Mouse (Mus musculus) limb, embryonic 14.5 days (tissue): ENCODE results near the gene Slamf7. TPM values are rescaled to one million over a fixed set of nuclear protein-coding genes. Genes with fewer than 3 reads are reported as not detected.

Experiments used
- ATAC-seq: fragments of 200-750 bp; cut with Nextera tagmentation; 2 replicates; pipeline ENCODE4 v1.8.0; 2017; ENCODE audit warnings: low read depth, moderate number of reproducible peaks, moderate TSS enrichment; ENCODE audit not compliant: low FRiP score
- DNase-seq: peaks from one replicate; pipeline ENCODE4 v3.0.0-alpha.2; 2015; ENCODE audit warnings: low spot score
- H3K27ac ChIP-seq: fragments of 300-500 bp; sonication (generic); replicated peaks from 2 replicates; pipeline ENCODE4 v1.5.1; 2014; ENCODE audit warnings: low read depth, mild to moderate bottlenecking, low read length, moderate library complexity, mixed read lengths
- H3K27me3 ChIP-seq: fragments of 300-500 bp; sonication (generic); 2 replicates; pipeline ENCODE4 v1.6.1; 2014; ENCODE audit warnings: low read length, mixed read lengths; ENCODE audit not compliant: control insufficient read depth, insufficient read depth
- H3K36me3 ChIP-seq: fragments of 300-500 bp; sonication (generic); 2 replicates; pipeline ENCODE4 v1.6.1; 2014; ENCODE audit warnings: mild to moderate bottlenecking, low read length, moderate library complexity, mixed read lengths; ENCODE audit not compliant: control insufficient read depth, insufficient read depth
- H3K4me1 ChIP-seq: fragments of 300-500 bp; sonication (generic); 2 replicates; pipeline ENCODE4 v1.6.1; 2014; ENCODE audit warnings: antibody characterized with exemption, low read length, mixed read lengths; ENCODE audit not compliant: control insufficient read depth, insufficient read depth
- H3K4me2 ChIP-seq: fragments of 300-500 bp; sonication (generic); replicated peaks from 2 replicates; pipeline ENCODE4 v1.6.1; 2014; ENCODE audit warnings: low read depth, mild to moderate bottlenecking, low read length, moderate library complexity; ENCODE audit not compliant: severe bottlenecking
- H3K4me3 ChIP-seq: fragments of 300-500 bp; sonication (generic); replicated peaks from 2 replicates; pipeline ENCODE4 v1.5.1; 2014; ENCODE audit warnings: low read length
- H3K9ac ChIP-seq: fragments of 300-500 bp; sonication (generic); 2 replicates; pipeline ENCODE4 v1.6.1; 2014; ENCODE audit warnings: mild to moderate bottlenecking, low read depth, low read length, moderate library complexity; ENCODE audit not compliant: severe bottlenecking
- H3K9me3 ChIP-seq: fragments of 300-500 bp; sonication (generic); 2 replicates; pipeline ENCODE4 v1.6.1; 2016; ENCODE audit warnings: low read length; ENCODE audit not compliant: control insufficient read depth
- POLR2A ChIP-seq: fragments of 200-500 bp; IDR thresholded peaks from 2 replicates; pipeline ENCODE4 v1.8.0; 2012; ENCODE audit warnings: inconsistent platforms, mild to moderate bottlenecking, moderate library complexity, borderline replicate concordance; ENCODE audit not compliant: insufficient read depth, insufficient read length; ENCODE audit errors: extremely low read depth
- WGBS: fragments of 180-500 bp; shearing (Covaris S2); extraction: QIAGEN DNeasy Blood & Tissue Kit; methylation state at CpG from one replicate; pipeline ENCODE4 v1.1.7; 2014; 5-methylcytosine and 5-hydroxymethylcytosine counted together
- polyA plus RNA-seq, 2 experiments: library from polyadenylated mRNA; depleted of rRNA in 1 of 2; stranded (reverse) in 1 of 2; unstranded in 1 of 2; fragments of >200 nt; fragmentation: Nextera tagmentation in 1 of 2; extraction: Ambion mirVana in 1 of 2; gene quantifications; 2 replicates each; pipeline versions ENCODE4 v1.2.1 to v1.2.3; 2012 to 2014

The Slamf7 gene
- polyA plus RNA-seq, 2 experiments = 0.09 to 0.21 TPM

DNA sequence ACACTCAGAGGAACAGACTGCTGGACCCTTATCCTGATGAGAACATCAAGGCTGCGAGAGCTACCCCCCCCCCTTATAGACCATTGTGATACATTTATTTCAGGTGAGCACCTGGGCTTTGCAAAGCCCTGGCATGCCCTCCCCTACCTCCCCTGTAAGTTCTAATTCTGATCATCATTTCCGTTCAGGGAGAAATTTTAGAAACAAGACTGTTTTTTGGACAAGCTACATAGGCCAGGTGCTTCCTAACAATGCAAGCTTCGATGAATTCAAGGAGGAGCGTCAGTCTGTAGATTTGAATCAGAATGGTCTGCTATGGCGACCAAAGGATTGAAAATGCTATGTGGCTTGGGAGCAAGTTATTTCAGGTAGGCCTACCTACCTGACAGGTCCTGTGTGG is 5.1 kb downstream of the Slamf7 start:
- Histone ChIP-seq H3K9me3 (no peaks in the 10 kb centered on the region), H3K4me3 (no peak overlapping the region), H3K4me2 (no peak overlapping the region), H3K9ac (no peak overlapping the region), H3K4me1 (no peaks in the 10 kb centered on the region), H3K27me3 (no peaks in the 10 kb centered on the region), H3K27ac (no peak overlapping the region), H3K36me3 (no peaks in the 10 kb centered on the region)
- 89% methylated on average over 5 of the region's 5 CpGs for WGBS
- no peak for TF ChIP-seq POLR2A
- DNase-seq (no peak), ATAC-seq (no peak)

DNA sequence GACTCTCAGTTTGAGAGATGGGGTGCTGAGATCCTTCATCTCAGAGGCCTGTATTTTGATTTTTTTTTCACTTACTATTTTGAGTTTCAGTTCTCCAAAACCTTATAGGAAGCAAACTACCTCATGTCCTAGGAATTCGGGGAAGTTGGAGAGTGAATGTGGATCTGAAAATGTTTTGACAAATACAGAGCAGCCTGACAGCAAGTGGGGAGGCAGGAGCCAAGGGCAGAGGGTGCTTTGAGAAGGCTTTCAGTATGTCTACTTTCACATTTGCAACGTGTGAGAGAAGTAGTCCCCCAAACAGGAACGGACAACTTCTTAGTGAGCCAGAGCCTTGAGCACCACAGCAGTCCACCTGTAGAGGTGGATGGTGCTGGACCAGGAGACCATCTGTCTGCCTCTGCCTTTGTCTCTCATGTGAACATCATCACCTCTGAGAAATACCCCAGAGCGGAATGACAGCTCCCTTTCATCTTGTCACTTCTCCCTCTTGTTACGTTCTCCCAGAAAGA is 6.3 kb downstream of the Slamf7 start:
- no peak overlapping the region for H3K4me3 ChIP-seq
- H3K36me3 ChIP-seq = no peaks in the 10 kb centered on the region
- H3K9ac ChIP-seq = no peak overlapping the region
- no peaks in the 10 kb centered on the region for H3K27me3 ChIP-seq
- ATAC-seq (no peak), DNase-seq (no peak)
- WGBS = 60% methylated on average over 5 of the region's 5 CpGs
- no peaks in the 10 kb centered on the region for H3K4me1 ChIP-seq
- TF ChIP-seq POLR2A = no peak
- no peaks in the 10 kb centered on the region for H3K9me3 ChIP-seq
- no peak overlapping the region for H3K4me2 ChIP-seq
- H3K27ac ChIP-seq = no peak overlapping the region

DNA sequence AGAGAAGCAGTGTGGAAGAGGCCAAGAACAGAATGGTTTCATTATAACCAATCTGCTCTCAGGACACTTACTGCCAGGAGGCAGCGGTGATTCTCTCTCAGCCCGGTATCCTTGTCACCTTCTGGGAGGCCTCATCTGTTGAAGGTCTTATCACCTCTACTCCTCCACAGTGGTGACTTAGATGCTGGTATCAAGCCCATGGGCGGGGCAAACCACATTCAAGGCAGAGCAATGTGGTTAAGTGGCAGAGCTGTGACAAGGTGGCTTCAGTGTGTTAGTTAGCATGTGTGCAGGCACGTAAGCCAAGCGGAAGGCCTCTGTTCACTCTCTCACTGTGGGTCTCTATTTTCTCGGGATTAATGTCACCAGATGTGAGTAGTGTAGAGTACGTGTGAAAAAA is 9.2 kb downstream of the Slamf7 start:
- Histone ChIP-seq H3K27me3 (no peaks in the 10 kb centered on the region), H3K9me3 (no peaks in the 10 kb centered on the region), H3K4me2 (no peak overlapping the region), H3K9ac (no peak overlapping the region), H3K36me3 (no peaks in the 10 kb centered on the region), H3K27ac (no peak overlapping the region), H3K4me3 (no peak overlapping the region), H3K4me1 (no peaks in the 10 kb centered on the region)
- no peak for DNase-seq
- no peak for TF ChIP-seq POLR2A
- no peak for ATAC-seq
- 75% methylated on average over 7 of the region's 7 CpGs for WGBS

DNA sequence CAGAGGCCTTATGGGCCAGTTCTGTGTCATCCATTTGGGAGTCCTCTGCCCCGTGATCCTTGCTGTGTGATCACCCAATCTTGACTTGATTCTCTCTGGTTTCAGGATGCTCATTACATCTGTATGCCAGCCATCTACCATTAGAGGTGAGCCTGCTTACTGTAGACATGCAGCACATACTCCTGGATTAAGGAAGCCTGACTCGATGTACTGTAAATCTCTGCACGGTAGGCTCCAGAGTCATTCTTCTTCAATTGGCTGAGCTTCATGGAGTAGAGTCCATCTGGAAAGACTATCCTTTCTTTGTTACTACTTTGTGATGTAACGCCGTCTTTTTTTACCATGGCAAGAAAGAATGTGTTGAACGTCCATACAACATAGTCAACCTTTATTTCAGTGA is 12.0 kb downstream of the Slamf7 start:
- Histone ChIP-seq H3K27ac (no peak overlapping the region), H3K27me3 (no peaks in the 10 kb centered on the region), H3K4me2 (no peak overlapping the region), H3K9ac (no peak overlapping the region), H3K9me3 (no peaks in the 10 kb centered on the region), H3K4me1 (no peaks in the 10 kb centered on the region), H3K36me3 (no peaks in the 10 kb centered on the region), H3K4me3 (no peak overlapping the region)
- WGBS = 94% methylated on average over 6 of the region's 6 CpGs
- ATAC-seq = no peak
- no peak for TF ChIP-seq POLR2A
- DNase-seq = no peak

DNA sequence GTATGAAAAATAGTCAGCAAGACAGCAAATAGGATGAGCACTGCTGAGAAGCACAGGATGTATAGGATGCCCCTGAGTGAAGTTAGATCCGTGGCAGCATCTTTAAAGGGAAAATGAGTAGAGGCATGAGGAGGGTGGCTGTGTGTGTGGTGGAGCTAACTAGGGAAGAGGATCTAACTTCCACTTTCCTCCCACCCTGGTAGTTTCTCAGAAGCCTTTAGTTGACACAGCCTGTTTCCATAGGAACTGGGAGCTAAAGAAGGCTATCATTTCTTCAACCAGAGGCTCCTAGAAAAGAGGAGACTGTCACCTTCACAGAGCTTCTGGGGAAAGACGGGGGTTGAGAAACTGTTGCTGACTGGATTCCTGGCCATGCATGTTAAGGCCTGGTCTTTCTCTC is 14.1 kb downstream of the Slamf7 start:
- Histone ChIP-seq H3K9me3 (no peaks in the 10 kb centered on the region), H3K4me1 (no peaks in the 10 kb centered on the region), H3K27me3 (no peaks in the 10 kb centered on the region), H3K36me3 (no peaks in the 10 kb centered on the region), H3K27ac (no peak overlapping the region), H3K4me3 (no peak overlapping the region), H3K9ac (no peak overlapping the region), H3K4me2 (no peak overlapping the region)
- WGBS = 64% methylated on average over 2 of the region's 2 CpGs
- ATAC-seq (no peak), DNase-seq (no peak)
- no peak for TF ChIP-seq POLR2A

DNA sequence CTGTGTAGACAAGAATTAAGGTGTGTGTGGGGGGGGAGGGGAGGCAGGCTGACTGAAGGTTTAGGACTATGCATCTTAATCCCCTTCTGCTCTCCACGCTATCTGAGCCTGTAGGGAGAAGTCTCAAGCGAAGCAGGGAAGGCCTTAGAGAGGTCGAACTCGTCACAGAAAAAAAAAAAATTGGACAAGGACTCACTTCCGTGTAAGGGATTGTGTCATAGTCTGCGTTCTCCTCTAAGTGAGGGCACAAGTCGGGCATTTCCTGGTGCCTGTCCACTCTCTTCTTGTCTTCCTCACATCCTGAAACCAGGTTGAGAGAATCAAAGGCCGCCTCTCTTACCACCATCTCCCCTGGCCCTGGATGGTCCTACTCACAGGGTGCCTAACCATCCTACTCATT is 15.7 kb downstream of the Slamf7 start:
- H3K4me2 ChIP-seq = no peak overlapping the region
- no peak for ATAC-seq
- H3K4me3 ChIP-seq = no peak overlapping the region
- no peak overlapping the region for H3K9ac ChIP-seq
- no peaks in the 10 kb centered on the region for H3K27me3 ChIP-seq
- no peak for DNase-seq
- no peaks in the 10 kb centered on the region for H3K36me3 ChIP-seq
- 85% methylated on average over 8 of the region's 8 CpGs for WGBS
- H3K27ac ChIP-seq = no peak overlapping the region
- no peaks in the 10 kb centered on the region for H3K9me3 ChIP-seq
- no peaks in the 10 kb centered on the region for H3K4me1 ChIP-seq
- TF ChIP-seq POLR2A = no peak
